Mouse (Mus musculus): ENCODE data around the gene Nsg2.

Nsg2 gene

DNA sequence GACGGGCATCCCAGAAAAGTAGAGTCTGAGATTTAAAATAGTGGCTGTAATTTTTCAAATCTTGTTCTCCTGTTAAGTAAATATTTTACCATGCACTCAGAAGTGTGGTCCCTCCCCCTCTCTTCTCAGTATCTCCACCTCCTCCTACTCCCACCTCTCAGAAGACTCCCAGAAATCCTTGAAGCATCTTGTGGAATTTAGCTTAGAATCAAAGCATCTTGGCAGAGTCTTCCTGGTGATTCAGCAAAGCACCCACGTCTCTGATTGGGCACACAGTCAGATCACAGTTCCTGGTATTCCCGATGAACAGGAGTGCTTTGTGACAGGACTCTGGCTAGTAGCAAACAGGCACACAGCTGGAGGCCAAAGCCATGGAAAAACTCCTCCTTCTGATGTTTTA, 83.2 kb downstream of the Nsg2 start:
- DNase-seq (ENCODE audit: extremely low spot score) = no peak

DNA sequence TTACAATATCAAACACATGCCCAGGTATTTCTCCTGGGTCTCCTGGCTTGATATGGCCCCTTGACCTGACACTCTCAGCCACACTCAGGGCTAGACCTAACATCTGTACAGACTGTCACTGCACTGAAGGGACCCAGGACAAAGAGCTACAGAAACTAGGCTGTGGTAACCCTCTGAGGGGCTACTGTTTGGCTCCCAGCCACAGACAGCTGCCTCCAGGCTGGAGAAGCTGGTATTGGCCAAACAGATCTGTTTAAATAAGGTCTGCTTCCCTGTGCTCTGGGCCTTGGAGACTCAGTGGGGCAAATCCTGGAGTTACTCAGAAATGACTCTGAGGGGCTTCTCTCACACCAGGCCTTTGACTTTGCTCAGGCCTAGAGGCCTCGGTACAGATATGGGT, 86.3 kb downstream of the Nsg2 start:
- no peak for DNase-seq (ENCODE audit: extremely low spot score)

DNA sequence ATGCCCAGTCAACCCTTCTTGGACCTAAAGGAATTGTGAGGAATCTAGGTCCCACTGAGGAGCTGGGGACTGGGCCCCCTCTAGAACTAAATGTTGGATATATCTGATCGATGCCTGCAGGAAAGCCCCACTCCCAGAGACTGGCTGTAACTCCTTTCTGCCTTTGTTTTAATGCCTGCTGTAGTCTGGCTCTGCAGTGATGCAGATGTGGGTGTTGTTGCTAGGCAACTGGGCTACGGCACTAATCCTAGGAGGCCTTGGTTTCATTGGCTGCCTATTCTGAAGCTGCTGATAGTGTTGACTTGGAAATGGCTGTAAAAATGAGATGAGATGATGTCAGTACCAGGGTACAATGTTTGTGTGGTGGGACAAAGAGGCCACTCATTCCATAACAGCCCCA, 87.1 kb downstream of the Nsg2 start:
- peak; percentile 24 for DNase-seq (ENCODE audit: extremely low spot score)

DNA sequence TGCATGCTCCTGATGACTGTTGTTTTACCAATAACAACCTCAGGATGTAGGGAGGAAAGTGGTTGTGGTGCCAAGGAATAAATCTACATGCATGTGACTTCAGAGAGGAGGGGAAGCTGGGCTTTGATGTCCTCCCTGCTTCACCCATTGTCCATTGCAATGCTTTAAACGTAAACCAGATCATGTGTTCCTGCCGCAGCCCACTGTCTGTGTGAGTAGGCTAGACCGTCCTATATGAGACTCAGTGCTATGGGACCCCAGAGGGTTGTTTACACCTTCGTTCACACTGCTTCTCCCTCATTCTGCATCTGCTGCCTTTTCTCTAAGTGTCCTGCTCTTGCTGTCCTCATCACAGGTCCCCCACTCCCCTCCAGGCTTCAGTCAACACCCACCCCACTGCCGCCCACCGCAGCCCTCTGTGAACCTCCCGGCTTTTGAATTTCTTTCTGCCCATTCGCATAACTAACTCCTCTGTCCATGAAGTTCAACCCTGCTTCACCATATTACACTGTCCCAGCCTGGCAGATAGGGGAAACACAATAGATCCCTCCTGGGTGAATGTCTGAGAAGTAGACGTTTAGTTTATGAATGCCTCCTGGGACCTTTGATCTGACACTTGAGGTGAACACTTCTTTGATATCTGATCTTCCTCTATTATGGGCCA, 87.6 kb downstream of the Nsg2 start:
- DNase-seq (ENCODE audit: extremely low spot score) = no peak

DNA sequence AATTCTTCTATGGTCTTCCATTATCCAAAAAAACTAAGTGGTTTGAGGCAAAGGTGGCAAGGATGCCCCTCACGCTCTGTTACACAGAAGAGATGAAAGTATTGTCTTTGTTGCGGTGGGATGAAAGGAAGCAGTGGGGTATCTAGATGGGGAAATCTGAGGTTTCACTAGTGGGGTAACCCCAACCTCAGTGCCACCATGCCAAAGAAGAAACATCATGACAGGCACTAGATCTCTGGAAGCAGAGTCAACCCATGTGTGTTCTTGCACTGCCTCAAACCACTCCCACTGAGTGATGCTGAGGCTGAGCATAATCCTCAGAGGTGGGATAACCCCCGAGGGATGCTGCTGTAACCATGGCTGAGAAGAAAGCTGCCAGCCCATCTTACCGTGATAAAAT, 95.5 kb downstream of the Nsg2 start:
- DNase-seq (ENCODE audit: extremely low spot score) = no peak

DNA sequence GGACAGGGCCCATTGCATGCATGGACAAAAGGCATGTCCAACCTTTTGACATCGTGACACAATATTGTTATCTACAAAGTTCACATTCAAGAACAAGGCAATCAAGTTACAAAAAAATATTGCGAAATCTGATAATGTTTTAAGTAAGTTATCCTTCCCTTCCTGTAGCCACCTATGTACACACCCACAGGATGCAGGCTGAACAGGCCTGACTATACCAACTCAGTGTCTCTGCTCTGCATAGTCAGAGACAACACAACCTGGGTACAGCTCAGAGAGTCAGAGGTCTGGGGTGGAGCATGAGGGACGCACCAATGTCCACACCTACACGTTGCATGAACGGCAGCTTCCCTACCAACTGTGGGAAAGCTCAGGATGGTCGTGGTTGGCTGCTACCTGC, 96.1 kb downstream of the Nsg2 start:
- DNase-seq (ENCODE audit: extremely low spot score) = no peak

DNA sequence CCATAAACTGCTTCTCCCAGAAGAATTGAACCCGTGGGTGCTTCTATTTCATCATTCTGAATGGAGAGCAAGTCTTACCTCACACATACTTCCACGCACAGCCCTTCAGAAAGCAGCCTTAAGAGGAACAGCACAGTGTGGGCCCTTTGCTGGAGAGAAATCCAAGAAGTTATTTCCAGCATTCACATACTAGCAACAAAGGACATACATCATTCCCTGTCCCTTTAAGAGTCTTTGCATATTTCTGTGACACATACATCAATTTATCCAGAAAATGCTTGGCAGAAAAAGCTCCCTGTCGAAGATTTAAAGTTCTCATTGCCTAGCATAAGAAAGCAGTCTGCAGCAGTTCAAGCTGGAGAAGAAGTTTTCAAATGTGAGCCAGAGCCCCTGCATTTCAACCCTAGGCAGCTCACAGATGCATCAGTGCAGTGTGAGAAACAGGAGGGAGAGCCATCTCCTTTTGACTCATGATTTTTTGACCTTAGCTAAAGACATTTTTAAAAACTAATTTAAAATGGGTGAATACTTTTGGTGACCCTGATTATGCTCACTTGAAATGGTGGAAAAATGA, 100.9 kb downstream of the Nsg2 start:
- DNase-seq (ENCODE audit: extremely low spot score) = no peak

DNA sequence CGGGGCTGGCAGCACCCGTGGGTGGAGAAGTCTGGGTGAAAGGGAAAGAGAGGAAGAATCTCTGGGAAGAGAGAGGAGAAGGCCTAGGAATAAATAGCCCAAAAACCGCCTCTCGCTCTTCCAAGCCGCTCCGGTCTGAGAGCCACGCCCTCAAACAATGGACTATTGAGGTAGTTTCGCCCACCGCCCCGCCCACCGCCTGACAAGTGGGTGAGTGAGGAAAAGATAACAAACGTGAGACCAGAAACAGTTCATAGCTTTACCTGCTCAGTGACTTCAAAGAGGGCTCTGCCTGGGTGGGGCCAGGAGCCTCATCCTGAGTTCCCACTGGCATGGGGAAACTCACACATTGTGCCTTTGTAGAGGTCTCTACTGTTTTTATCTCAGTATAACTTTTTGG, 102.7 kb downstream of the Nsg2 start:
- no peak for DNase-seq (ENCODE audit: extremely low spot score)

DNA sequence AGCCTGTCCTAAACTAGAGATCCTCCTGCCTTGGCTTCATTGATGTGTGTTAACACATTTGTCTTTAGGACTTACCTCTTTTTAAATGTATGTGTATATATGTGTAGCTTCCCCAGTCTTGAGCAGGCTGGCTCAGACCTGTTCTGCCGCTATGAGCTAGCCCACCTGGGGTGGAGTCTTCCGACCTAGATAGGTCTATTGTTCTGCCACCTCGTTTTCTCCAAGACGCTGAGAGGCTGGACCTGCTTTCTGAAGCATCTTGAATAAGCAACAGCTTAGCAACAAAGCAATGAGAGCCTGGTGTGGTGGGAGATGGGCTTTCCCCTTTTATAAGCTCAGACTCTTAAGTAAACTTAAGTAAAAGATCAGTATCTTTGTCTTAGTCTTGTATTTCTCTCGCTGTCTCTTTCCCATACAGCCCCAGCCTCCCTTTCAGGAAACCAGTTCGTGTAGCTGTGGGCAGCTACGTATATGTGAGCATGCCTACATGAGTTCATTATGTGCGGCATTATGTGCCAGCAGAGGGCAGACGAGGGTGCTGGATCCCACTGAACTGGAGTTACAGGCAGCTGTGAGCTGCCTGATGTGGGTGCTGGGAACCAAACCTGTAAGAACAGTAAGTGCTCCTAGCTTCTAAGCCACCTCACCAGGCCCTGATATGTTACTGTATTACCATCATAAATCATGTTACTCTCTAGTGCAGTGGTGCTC, 104.3 kb downstream of the Nsg2 start:
- DNase-seq (ENCODE audit: extremely low spot score) = no peak

DNA sequence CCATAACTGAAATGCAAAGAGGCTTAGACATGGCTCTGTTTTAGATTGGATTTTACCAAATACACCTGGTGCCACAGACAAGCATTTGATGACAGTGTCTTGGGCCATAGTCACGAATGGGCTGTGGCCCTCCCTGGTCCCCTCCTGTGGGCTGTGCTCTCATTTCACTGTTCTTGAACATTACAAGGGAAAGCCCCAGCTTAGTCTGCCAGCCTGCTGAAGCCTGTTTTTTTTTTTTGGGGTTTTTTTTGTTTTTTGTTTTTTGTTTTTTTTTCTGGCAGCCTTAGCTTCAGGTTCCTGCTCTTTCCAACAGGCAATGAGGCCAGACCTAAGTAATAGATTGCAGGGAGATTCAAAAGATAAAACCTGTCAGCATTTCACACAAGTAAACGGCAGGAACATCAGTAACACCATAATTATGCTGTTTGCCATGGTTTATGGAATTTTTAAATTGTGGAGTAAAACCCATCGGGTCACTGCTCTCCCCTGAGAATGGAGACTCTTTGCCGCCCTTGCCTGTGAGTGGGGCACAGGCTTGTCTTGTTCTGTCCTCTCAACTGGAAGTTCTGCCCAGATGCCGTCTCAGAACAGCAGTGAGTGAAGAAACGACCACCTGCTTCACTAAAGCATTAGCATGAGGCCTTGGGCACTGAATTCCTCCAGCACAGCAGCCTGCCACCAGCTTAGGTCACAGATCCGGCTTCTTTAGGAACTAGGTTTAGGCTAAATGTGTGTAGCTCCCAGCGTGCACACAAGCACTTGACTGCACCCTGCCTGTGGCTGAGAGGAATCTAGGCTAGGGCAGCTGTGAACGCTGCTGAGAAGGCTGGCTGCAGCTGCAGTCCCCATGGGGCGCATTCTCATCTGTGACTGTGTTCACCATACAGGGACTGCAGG, 105.7 kb downstream of the Nsg2 start:
- no peak for DNase-seq (ENCODE audit: extremely low spot score)

DNA sequence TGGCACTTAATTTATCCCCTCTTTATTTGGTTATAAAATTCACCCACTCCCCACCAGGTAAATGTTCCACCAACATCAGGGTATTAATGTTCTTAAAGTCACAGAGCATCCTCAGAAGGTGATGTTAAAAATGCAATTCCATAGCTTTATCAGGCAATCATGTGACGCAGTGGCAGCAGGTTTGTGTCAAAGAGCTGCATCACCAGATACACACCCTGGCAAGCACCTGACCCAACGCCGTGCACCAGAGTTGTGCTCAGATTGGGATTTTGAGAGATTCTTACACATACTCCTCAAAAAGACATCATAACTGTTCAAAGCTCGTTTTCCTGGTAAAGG, 106.4 kb downstream of the Nsg2 start:
- DNase-seq (ENCODE audit: extremely low spot score) = no peak

DNA sequence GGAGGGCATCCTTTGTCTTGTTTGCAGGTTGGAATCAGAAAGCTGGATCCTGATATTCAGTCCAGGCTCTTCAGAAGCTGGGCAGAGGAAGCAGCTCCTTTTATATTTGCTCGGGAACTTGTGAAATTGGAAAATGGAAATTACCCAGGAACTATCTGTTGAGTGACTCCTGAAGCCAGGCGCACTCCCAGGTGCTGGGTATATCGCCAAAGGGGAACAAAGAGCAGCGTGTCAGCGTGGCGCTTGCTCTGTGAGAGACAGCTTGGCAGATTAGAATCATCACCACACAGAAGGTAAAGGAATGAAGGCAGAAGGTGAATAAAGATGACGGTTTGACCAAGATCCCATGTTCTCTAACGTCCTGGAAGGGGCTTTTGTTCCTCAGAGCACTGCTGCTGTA, 108.2 kb downstream of the Nsg2 start:
- no peak for DNase-seq (ENCODE audit: extremely low spot score)
